Mouse (Mus musculus) cerebellum, postnatal 25 days (tissue): ENCODE results near the gene Klk1.
"Not testable (repeated sequence)": the region's sequence is repeated elsewhere in the genome, so short reads cannot be mapped to it uniquely, and the experiment has no call there.

Experiments used
- DNase-seq, 2 experiments: peaks; one replicate each; pipeline ENCODE4 v3.0.0; 2021; ENCODE audit warnings: mixed read lengths in 2 of 2

Klk1 gene

DNA sequence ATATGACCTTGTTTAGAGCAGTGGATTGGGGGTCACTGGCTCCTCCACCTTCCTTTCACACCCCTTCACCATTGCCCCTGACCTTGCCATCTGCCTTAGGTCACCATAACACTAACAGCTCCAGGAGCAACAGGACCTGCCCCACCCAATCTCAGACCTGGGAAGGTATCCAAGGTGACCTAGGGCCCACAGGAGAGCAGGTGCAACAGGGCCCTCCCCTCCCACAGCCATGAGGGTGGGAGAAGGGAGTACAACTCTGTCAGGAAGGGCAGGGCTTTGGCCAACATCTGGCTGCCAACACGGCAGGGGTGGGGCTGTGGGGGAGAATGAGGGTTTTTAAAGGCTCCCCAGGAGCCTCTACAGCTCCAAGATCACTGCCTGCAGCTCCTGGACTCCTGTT, at the start of gene Klk1:
TSS of gene Klk1 (plus strand) at position 285 of the 400 bp plus-strand sequence.
- no peak for DNase-seq

DNA sequence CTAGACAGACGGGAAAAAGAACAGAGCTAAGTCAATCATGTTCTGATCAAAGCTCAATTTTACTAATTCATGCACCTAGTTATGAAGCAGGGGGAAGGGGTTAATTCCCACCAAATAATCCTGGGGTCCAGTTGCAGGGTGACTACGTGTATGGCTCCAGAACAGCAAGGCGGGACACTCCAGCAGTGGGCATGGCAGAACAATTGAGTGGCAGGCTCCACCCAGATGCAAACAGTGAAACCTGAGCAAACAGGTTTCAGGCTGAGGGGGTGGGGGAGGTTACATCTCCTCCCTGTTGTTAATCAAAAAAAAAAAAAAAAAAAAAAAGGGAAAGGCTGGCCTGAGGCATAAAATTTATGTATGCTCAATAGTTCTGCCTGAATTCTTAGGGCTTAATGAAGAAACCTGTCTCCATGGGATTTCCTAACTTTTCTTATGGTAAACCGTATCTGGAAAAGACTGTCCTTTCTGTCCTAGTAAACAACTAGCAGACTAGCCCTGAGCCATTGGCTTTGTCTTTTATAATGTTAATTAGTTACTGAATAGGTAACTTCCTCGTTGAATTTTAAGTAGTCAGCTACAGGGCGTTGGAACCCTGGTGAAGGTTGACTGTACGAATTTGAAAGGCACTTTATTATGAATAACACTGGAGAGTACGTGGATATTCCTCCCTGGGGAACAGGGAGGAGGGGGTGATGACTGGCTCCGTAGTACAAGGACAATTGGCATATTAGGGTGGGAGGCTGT, 45.7 kb upstream of the Klk1 start:
- DNase-seq, result no peak

DNA sequence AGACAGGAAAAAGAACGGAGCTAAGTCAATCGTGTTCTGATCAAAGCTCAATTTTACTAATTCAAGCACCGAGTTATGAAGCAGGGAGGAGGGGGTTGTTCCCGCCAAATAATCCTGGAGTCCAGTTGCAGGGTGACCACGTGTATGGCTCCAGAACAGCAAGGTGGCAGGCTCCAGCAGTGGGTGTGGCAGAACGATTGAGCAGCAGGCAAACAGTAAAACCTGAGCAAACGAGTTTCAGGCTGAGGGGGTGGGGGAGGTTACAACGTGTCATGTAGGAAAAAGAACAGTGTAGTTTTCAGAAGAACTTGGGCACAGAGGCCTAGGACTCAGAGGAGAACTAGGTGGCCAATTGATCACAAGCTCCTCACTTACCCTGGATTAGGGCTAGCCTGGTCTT, 38.6 kb upstream of the Klk1 start:
- not testable (repeated sequence) for DNase-seq

DNA sequence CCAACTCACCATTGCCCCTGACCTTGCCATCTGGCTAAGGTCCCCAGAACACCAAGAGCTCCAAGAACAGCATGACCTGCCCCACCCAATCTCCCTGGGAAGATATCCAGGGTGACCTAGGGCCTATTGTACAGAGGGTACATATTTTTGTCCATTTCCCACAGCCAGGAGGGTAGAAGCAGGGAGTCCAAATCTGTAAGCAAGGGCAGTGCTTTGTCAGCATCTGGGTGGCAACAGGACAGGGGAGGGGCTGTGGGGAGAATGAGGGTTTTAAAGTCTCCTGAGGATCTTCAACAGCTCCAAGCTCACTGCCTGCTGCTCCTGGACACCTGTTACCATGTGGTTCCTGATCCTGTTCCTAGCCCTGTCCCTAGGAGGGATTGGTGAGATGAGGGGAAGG, 37.2 kb upstream of the Klk1 start, which contains the start of gene Klk1b24:
TSS of gene Klk1b24 (plus strand) at position 301 of the 400 bp plus-strand sequence.
- not testable (repeated sequence) for DNase-seq

DNA sequence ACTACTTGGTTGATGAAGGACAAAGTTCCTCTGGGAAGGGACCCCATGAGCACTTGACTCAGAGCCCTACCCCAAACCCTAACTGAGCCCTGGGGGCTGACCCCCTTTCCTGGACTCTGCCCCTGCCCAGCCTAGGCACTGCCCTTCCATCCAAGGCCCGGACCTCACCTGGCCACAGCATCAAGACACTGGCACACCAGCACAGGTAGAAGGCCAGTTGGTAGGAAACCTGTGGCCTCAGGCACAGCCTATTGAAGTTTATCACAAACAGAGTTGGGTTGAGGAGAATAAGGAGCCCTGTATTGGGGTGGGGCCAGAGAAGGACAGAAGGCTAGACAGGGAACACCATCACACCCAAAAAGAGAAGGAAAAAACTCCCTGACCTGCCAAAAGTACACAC, 31.7 kb upstream of the Klk1 start:
- DNase-seq, result not testable (repeated sequence)

DNA sequence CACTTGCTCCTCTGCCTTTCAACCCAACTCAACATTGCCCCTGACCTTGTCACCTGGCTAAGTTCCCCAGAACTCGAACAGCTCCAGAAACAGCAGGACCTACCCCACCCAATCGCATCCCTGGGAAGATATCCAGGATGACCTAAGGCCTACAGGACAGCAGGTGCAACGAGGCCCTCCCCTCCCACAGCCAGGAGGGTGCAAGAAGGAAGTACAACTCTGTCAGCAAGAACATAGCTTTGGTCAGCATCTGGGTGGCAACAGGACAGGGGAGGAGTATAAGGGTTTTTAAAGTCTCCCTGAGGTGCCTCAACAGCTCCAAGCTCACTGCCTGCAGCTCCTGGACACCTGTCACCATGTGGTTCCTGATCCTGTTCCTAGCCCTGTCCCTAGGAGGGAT, 27.3 kb upstream of the Klk1 start, which contains the start of gene Klk1b3:
TSS of gene Klk1b3 (plus strand) at position 301 of the 400 bp plus-strand sequence.
- no peak for DNase-seq

DNA sequence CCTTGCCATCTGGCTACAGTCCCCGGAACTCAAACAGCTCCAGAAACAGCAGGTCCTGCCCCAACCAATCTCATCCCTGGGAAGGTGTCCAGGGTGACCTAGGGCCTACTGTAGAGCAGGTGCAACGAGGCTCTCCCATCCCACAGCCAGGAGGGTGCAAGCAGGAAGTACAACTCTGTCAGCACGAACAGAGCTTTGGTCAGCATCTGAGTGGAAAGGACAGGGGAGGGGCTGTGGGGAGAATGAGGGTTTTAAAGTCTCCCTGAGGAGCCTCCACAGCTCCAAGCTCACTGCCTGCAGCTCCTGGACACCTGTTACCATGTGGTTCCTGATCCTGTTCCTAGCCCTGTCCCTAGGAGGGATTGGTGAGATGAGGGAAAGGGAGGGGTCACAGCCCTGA, 18.0 kb upstream of the Klk1 start, which contains the start of gene Klk1b4:
TSS of gene Klk1b4 (plus strand) at position 301 of the 400 bp plus-strand sequence.
- not testable (repeated sequence) for DNase-seq

DNA sequence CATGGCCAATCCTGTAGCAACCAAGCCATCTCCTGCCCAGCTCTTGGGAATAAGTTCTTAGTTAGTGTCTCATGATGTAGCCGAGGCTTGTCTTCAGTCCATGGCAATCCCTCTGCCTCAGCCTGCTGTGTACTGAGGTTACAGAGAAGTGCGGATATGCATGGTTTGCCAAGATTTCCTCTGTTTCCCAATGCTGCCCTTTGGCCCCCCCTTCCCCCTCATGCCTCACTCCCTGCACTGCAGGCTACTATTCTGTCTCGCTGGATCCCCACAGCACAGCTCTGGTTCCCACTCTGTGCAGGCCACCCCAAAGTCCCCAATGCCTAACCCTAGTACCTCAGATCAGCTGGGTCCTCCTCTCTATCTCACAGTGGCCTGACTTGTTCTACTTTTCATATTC, 16.9 kb upstream of the Klk1 start:
- DNase-seq, result no peak

DNA sequence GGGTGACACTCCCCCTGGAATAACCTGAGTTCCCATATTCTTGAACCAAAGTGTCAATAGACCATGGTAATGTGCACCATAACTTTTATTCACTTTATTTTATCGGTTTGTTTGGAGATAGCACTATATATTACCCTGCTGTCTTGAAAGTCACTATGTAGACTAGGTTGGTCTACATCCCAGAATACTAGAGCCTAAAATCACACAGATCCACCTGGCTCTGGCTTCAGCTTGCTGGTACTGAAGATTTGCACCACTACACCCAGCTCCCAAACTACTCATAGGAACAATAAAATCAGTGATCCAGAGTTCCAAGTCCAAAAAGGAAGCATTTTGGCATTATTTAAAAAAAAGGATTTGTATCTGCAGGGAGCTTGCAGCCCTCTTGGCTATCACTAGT, 9.5 kb upstream of the Klk1 start, which contains the start of gene Klk1b5:
TSS of gene Klk1b5 (plus strand) at position 301 of the 400 bp plus-strand sequence.
- no peak for DNase-seq

DNA sequence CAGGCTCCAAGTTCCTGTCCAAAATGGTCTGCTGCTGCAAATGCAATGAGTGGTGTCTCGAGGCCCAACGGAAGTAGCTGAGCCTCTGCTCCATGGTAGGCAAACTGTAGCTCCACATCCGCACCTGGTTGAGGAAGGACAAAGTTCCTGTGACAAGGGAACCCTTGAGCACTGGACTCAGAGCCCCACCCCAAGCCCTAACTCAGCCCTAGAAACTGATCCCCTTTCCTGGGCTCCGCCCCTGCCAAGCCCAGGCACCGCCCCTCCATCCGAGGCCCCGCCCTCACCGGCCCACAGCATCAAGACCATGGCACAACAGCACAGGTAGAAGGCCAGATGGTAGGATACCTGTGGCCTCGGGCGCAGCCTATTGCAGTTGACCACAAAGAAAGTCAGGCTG, 3.6 kb upstream of the Klk1 start:
- DNase-seq, result not testable (repeated sequence)

DNA sequence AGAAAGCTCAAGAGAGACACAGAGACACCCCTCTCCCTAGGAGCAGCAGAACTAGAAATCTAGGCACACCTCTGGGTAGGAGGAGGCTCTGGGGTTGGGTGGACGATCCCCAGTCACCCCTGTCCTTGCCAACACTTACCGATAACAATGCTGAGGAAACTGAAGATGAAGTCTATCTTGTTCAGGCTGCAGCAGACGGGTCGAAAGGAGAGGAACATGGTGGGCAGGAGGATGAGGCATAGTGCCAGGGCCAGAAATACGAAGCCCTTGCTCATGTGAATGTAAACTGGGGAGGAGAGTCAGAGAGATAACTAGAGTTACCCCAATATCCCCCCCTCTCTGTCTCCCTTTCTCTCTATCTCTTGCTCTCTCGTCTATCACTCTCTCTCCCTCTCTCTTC, 2.8 kb upstream of the Klk1 start:
- not testable (repeated sequence) for DNase-seq

DNA sequence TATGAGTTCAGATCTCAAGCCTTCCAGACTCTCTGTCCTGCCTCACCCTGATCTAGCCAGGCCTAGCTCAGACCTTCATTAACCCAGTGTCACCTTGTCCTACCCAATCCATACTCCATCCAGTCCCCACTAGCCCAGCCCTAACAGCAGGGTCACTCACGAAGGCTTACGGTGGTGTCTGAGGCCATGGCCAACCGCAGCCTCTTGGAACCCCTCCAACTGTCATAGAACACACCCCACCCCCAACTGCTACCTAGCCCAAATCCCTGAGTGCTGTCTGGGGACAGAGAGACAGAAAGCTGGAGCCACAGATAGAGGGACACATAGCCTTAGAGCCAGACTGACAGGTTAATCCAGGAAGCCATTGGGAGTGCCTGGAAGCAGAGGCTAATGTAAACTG, 10.7 kb downstream of the Klk1 start, which contains the start of gene Gm36864:
TSS of gene Gm36864 (plus strand) at position 269 of the 400 bp plus-strand sequence.
- no peak for DNase-seq

DNA sequence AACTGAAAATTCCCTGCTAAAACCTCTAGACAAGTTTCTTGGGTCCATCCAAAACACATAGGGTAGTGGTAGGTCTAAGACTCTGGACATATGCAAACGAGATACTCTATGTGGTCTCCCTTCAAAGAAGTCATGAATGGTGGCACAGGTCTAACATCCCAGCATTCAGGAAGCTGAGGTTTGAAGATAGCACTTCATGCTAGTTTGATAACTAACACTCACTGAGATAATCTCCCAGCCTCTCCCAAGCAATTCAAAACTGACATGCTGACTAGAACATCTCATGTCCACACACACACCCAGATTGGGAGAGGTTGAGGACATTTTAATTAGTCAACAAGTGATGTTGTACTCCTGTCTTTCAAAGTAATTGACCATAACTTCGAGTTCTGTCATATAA, 14.8 kb downstream of the Klk1 start:
- no peak for DNase-seq

DNA sequence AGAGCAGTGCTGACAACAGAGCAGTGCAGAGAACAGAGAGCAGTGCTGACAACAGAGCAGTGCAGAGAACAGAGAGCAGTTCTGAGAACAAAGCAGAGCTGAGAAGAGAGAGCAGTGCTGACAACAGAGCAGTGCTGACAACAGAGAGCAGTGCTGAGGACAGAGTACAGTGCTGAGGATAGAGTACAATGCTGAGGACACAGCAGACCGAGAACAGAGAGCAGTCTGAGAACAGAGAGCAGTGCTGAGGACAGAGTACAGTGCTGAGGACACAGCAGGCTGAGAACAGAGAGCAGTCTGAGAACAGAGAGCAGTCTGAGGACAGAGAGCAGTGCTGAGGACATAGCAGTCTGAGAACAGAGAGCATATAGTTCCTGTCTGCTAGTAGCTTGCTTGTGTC, 15.6 kb downstream of the Klk1 start:
- no peak for DNase-seq

DNA sequence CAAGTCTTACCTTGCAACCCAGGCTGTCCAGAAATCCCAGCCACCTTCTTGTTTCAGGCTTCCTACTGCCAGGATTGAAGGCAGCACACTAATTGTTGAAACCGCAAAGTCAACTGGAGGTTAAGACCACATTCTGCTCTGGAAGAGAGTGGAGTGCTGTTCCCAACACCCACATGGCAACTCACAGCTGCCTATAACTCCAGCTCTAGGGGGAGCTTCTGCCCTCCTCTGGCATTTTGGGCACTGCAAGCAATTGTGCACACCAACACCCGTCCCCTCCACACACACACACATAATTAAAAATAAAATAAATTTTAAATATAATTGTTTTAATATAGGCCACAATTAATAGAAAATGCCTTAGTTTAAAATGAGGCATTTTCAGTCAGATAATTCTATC, 16.0 kb downstream of the Klk1 start:
- DNase-seq, result no peak

DNA sequence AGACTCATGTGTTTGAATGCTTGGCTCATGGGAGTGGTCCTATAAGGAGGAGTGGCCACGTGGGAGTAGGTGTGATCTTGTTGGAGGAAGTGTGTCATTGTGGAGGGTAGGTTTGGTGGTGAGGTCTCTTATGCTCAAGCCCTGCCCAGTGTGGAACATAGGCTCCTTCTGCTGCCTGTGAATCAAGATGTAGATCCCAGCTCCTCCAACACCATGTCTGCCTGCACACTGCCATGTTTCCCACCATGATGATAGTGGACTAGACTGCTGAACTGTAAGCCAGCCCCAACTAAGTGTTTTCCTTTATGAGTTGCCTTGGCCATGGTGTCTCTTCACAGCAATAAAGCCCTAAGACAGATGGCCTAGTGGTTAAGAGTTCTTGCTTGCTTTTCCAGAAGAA, 18.9 kb downstream of the Klk1 start:
- no peak for DNase-seq

DNA sequence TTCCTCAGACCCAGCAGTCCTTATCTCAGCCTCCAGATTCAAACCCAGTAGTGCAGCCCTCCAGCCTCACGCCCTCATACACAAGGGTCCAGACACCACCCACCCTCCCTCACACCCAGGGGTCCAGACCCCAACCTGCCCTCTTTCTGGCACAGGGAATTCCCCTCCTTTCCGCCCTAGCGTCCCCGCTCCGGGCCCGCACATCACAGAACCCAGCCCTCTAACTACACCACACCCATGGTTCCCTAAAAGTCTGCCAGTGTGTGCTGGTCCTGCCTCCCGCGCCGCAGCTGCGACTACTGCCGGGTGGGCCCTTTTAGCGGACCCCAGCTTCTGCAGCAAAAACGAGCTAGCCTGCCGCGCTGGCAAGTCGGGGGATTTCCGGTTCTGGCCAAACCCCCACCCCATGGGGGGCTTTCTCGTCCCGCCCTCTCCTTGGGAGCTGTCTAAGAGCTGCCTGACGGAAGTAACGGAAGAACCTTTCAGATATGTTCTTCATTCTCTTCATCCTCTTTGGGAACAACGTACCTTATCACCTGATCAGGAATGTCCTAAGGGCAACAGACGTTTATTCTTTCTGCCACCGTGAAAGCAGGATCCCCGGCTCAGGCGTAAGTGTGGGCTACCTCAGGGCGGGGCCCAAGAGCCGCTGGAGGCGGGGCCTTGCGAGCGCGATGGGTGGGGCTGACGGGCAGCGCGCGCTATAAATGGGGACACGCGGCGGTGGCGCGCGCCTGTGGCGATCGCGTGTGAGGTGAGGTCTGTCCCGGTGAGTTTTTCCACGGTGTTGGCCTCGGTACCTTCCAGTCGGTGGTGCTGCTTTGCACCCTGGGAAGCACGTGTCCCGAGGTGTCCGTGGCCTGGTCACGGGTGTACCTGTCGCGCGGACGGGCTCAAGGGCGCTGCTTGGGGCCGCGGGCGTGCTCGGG, 21.2 kb downstream of the Klk1 start, which contains the start of the genes 1700028J19Rik and 2410002F23Rik:
TSS of gene 1700028J19Rik (minus strand) at position 641 of the 929 bp plus-strand sequence.
TSS of gene 2410002F23Rik (plus strand) at position 668 of the 929 bp plus-strand sequence.
- DNase-seq, result peak; percentile 94 to 95

DNA sequence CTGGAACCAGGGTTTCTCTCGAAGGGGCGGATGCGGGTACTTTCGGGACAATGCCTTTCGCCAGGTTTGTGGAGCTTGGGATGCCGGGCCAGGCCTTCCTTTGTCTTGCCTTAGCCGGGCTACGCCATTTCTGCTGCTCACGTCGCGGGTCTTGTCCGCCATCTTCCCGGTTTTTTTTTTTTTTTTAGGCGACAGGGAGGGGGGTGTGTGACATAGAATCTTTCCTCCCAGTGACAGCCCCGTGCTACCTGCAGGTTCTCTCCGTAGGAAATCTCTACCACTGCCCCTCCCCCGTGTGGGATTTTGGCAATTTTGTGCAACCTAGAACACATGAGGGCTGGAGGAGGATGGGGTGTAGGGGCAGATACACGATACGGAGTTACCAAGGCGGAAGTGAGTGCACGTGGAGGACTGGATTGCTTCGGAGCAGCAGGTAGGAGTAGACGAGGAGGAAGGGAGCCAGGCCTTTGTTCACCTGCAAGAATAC, 21.9 kb downstream of the Klk1 start:
- no peak for DNase-seq

DNA sequence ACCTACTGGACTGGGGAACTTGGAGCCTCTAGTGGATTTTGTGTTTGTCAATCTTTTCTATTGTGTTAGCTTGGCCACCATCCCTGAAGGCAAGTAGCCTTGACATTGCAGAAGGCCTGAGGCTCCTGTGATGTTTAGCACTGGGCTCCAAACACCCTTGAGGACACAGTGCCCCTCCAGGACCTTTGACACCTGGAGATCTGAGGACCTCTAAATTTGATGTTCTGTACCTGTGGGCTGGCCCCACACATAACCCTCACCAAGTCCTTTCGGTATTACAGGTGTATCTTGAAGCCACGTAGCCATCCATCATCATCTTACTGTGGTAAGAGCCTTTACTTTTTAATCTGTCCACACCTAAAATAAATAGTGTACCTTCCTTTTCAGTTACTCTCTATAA, 22.8 kb downstream of the Klk1 start:
- DNase-seq, result no peak

DNA sequence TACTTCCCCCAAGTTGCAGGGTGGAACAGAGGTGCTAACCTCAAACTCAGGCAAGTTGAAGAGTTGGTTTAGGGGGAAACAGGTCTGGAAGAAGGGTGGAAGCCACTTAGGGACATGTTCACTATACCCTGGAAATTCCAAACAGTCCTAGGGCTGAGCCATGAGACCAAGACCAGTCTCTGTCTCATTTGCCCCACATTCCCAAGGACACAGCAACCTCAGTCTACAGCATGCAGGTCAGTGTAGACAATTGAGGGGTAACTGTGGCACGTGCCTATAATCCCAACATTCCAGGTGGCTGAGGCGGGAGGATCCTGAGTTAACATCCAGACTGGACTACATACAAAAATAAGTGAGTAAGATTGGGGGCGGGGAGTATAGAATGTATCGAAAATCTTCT, 24.1 kb downstream of the Klk1 start:
- no peak for DNase-seq

DNA sequence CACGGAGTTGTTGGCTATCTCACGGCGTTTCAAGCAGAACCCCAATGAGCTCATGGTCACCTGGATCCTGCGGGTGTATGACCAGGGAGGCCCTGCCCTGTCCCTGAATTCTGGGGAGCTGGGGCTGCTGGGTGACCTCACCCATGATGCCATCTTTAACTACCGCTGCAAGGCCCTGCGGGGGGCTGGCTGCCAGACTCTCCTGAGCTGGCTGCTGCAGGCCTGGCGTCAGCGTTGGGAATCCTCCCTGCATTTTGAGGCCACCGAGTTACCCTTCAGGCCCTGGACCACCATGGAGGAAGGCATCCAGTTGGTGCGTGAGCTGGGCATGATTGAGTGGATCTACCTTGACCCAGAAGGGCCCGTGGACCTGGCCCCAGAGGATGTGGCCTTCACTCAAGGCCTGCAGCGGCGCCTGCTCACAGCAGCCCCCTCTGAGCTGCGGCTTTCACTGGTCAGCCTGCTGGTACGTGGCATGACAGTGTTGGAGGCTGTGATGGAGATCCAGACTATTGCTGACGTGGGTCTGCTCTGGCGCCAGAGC, 25.6 kb downstream of the Klk1 start:
- not testable (repeated sequence) for DNase-seq

DNA sequence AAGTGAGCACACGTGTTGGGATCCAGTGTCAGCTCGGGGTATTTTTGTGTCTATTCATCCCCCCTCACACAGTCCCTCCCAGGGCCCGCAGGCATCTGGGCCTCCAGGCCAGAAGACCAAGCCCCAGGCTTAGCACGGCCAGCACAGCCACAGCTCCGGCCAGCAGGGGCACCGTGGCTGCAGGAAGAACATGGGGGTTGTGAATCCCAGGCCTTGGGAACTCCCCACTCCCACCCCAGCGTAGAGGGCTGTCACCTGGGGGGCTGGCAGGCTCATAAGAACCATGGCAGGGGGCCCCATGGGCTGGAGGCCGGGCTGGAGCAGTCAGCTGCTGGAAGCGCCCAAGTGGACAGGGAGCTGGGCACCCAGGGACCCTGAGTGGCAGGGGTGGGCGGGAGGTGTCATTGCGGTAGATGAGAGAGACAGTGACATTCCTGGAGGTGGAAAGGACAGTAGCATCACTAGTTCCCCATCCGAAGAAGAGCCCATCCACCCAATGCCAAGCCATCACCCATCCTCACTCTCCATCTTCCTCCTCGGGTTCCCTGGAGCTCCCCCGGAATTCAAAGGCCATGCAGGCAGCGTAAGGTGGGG, 28.0 kb downstream of the Klk1 start:
- DNase-seq, result no peak
